Mouse (Mus musculus) forebrain, embryonic 16.5 days (tissue): Measurements from ENCODE around the gene Kbtbd12. TPM values are rescaled to one million over a fixed set of nuclear protein-coding genes. Genes with fewer than 3 reads are reported as not detected.

Experiments
- ATAC-seq: fragments of 200-750 bp; cut with Nextera tagmentation; 2 replicates; pipeline ENCODE4 v1.8.0; 2017; ENCODE audit warnings: mild to moderate bottlenecking, moderate library complexity
- H3K27ac ChIP-seq: fragments of 300-500 bp; sonication (generic); 2 replicates; pipeline ENCODE4 v1.5.1; 2014; ENCODE audit warnings: low read length, control low read depth
- H3K27me3 ChIP-seq: fragments of 300-500 bp; sonication (generic); replicated peaks from 2 replicates; pipeline ENCODE4 v1.6.1; 2014; ENCODE audit warnings: low read length; ENCODE audit not compliant: control insufficient read depth, insufficient read depth
- H3K36me3 ChIP-seq: fragments of 300-500 bp; sonication (generic); 2 replicates; pipeline ENCODE4 v1.6.1; 2014; ENCODE audit not compliant: control insufficient read depth, insufficient read depth
- H3K4me1 ChIP-seq: fragments of 300-500 bp; sonication (generic); replicated peaks from 2 replicates; pipeline ENCODE4 v1.6.1; 2014; ENCODE audit warnings: low read length; ENCODE audit not compliant: control insufficient read depth, insufficient read depth
- H3K4me2 ChIP-seq: fragments of 300-500 bp; sonication (generic); 2 replicates; pipeline ENCODE4 v1.6.1; 2014; ENCODE audit warnings: mild to moderate bottlenecking, low read length, control low read depth
- H3K4me3 ChIP-seq: fragments of 300-500 bp; sonication (generic); replicated peaks from 2 replicates; pipeline ENCODE4 v1.5.1; 2014; ENCODE audit warnings: mild to moderate bottlenecking, low read length, control low read depth
- H3K9ac ChIP-seq: fragments of 300-500 bp; sonication (generic); replicated peaks from 2 replicates; pipeline ENCODE4 v1.6.1; 2014; ENCODE audit warnings: low read depth, low read length, control low read depth
- H3K9me3 ChIP-seq: fragments of 300-500 bp; sonication (generic); 2 replicates; pipeline ENCODE4 v1.6.1; 2016; ENCODE audit warnings: low read length; ENCODE audit not compliant: control insufficient read depth
- WGBS: fragments of 180-500 bp; shearing (Covaris S2); extraction: QIAGEN DNeasy Blood & Tissue Kit; methylation state at CpG from one replicate; pipeline ENCODE4 v1.1.7; 2014; 5-methylcytosine and 5-hydroxymethylcytosine counted together
- polyA plus RNA-seq: library from polyadenylated mRNA; unstranded; fragments of >200 nt; fragmentation: Nextera tagmentation; extraction: Ambion mirVana; gene quantifications from 2 replicates; pipeline ENCODE4 v1.2.1, GENCODE M21; 2015

Gene Kbtbd12
- polyA plus RNA-seq, 1 experiment from 2014 or later = 0.52 TPM

DNA sequence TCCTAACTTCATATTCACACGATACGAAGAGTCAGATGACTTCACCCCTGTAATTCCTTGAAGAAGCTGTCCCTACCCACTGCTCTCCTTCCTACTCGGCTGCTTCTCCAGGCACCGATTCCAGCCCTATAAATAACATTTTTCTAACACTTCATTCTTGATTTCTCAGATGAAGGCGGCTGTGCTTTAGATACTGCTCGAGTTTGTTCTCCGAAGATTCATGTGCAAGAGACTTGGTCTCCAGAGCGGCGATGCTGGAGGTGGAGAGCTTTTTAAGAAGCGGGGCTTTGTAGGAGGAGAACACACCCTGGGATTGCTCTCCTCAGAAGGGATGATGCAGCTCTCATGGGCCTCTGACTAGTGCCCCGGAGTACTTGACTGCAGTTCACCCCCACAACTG lies 61.3 kb downstream of the Kbtbd12 start:
- no peak for ATAC-seq
- no peak overlapping the region for H3K4me2 ChIP-seq
- no peak overlapping the region for H3K27ac ChIP-seq
- H3K9me3 ChIP-seq = no peaks in the 10 kb centered on the region
- no peaks in the 10 kb centered on the region for H3K4me1 ChIP-seq
- H3K36me3 ChIP-seq = no peaks in the 10 kb centered on the region
- no peak overlapping the region for H3K4me3 ChIP-seq
- H3K27me3 ChIP-seq = no peaks in the 10 kb centered on the region
- 88% methylated on average over 11 of the region's 11 CpGs for WGBS
- no peak overlapping the region for H3K9ac ChIP-seq

GRCm38 (mm10) chr6:88566676-88567075 lies 71.1 kb downstream of the Kbtbd12 start:
- Histone ChIP-seq H3K27ac (no peak overlapping the region), H3K4me1 (no peaks in the 10 kb centered on the region), H3K4me3 (no peak overlapping the region), H3K27me3 (0 out of 2 replicates have a peak, but pooled peaks cover 2% of the 10 kb centered on the region), H3K9ac (no peak overlapping the region), H3K4me2 (no peak overlapping the region), H3K36me3 (no peaks in the 10 kb centered on the region), H3K9me3 (no peaks in the 10 kb centered on the region)
- no peak for ATAC-seq
- WGBS = 8% methylated on average over 7 of the region's 7 CpGs

DNA sequence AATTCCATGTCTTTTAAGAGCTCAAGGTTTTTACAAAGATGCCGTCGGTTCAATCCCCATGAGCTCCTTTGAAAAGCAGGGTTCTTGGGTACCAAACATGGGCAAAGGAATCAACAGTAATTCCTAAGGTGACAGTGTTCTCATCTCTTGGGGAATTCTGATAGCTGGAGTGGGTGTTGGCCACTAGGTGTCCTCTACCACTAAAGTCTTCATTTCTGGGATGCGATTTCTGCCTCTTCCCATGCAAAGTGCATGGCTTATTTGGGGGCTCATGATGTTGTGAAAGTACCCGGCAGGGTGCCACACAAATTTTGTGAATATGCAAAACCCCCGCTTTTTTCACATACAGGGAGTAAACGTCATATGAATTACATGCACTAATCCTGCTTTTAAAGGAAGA lies 72.7 kb downstream of the Kbtbd12 start:
- 34% methylated on average over 6 of the region's 6 CpGs for WGBS

DNA sequence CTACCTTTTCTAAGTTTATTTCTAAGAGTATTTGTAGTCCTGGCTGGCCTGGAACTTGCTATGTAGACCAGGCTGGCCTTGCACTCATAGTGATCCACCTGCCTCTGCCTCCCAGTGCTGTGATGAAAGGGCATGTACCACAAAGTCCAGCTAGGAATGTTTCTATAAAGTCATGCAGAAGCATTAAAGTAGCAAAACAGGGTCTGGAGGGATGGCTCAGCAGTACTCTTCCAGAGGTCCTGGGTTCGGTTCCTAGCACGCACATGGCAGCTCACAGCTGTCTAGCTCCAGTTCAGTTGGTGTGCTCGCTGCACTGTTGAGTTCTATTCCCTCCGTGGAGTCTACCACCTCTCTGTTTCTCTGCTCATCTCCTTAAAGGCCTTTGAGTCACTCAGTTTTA lies 77.6 kb downstream of the Kbtbd12 start:
- Histone ChIP-seq H3K9ac (no peak overlapping the region), H3K4me3 (no peak overlapping the region), H3K4me1 (no peaks in the 10 kb centered on the region), H3K9me3 (no peaks in the 10 kb centered on the region), H3K27ac (no peak overlapping the region), H3K27me3 (no peaks in the 10 kb centered on the region), H3K36me3 (no peaks in the 10 kb centered on the region), H3K4me2 (no peak overlapping the region)
- no peak for ATAC-seq
- WGBS = 90% methylated on average over 4 of the region's 4 CpGs

More for the DNA sequence above, 72.7 kb downstream of the Kbtbd12 start:
- Histone ChIP-seq H3K9me3 (no peaks in the 10 kb centered on the region), H3K4me2 (no peak overlapping the region), H3K9ac (no peak overlapping the region), H3K4me3 (no peak overlapping the region), H3K36me3 (no peaks in the 10 kb centered on the region), H3K4me1 (no peaks in the 10 kb centered on the region), H3K27me3 (0 out of 2 replicates have a peak, but pooled peaks cover 2% of the 10 kb centered on the region), H3K27ac (no peak overlapping the region)
- no peak for ATAC-seq

GRCm38 (mm10) chr6:88559688-88560087 lies 78.1 kb downstream of the Kbtbd12 start:
- H3K4me2 ChIP-seq = no peak overlapping the region
- H3K27me3 ChIP-seq = no peaks in the 10 kb centered on the region
- no peaks in the 10 kb centered on the region for H3K36me3 ChIP-seq
- WGBS = 23% methylated on average over 5 of the region's 5 CpGs
- no peaks in the 10 kb centered on the region for H3K4me1 ChIP-seq
- no peak overlapping the region for H3K27ac ChIP-seq
- H3K9me3 ChIP-seq = no peaks in the 10 kb centered on the region
- H3K9ac ChIP-seq = no peak overlapping the region
- H3K4me3 ChIP-seq = no peak overlapping the region
- ATAC-seq = no peak

DNA sequence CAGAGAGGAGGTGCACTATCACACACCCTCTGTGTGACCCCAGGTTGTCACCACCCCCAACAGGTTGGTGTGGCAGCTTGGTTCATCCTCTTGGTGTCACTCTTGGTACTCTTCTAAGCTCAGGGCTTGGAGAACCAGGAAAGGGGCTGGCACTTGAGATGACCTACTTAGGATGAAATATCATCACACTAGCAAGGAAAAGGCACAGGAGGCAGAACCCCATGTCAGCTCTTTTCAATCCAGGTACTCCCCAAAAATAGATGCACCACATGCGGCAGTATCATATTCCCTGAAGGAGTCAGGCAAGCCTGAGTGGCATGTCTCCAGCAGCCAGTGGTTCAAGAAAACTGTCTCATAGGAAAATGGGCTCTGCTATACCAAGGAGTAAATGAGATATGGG lies 79.7 kb downstream of the Kbtbd12 start:
- Histone ChIP-seq H3K27me3 (no peaks in the 10 kb centered on the region), H3K4me1 (no peaks in the 10 kb centered on the region), H3K4me3 (no peak overlapping the region), H3K27ac (no peak overlapping the region), H3K9me3 (no peaks in the 10 kb centered on the region), H3K9ac (no peak overlapping the region), H3K36me3 (no peaks in the 10 kb centered on the region), H3K4me2 (no peak overlapping the region)
- 71% methylated on average over 1 of the region's 1 CpGs for WGBS
- ATAC-seq = no peak

GRCm38 (mm10) chr6:88557548-88557947 lies 80.2 kb downstream of the Kbtbd12 start:
- H3K27me3 ChIP-seq = no peaks in the 10 kb centered on the region
- H3K4me3 ChIP-seq = no peak overlapping the region
- ATAC-seq = no peak
- no peaks in the 10 kb centered on the region for H3K36me3 ChIP-seq
- 9% methylated on average over 4 of the region's 4 CpGs for WGBS
- no peaks in the 10 kb centered on the region for H3K4me1 ChIP-seq
- H3K4me2 ChIP-seq = no peak overlapping the region
- no peak overlapping the region for H3K27ac ChIP-seq
- no peak overlapping the region for H3K9ac ChIP-seq
- no peaks in the 10 kb centered on the region for H3K9me3 ChIP-seq

DNA sequence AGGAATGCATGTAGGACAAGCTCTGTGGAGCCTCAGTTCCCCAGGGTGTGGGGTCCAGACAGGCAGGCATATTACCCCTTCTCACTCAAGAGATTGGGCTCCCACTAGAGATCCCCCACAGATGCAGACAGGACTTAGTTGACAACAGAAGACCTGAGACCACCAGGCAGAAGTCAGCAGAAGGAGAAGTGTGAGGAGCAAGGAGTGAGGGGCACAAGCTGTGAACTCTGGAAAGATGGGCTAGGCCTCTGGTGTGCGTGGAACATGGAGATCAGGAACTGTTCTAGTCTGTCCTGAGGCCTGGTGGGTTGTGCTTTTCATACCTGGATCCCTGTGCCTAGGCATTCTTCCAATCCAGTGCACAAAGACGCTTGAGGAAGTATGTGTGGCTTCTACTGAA lies 87.8 kb downstream of the Kbtbd12 start:
- H3K4me2 ChIP-seq = no peak overlapping the region
- H3K4me1 ChIP-seq = peaks cover 4% of the 10 kb centered on the region; the same call in 1 of the 2 replicates
- 85% methylated on average over 2 of the region's 2 CpGs for WGBS
- H3K36me3 ChIP-seq = no peaks in the 10 kb centered on the region
- H3K9me3 ChIP-seq = no peaks in the 10 kb centered on the region
- no peak overlapping the region for H3K4me3 ChIP-seq
- H3K27me3 ChIP-seq = peaks cover 9% of the 10 kb centered on the region; the same call in 1 of the 2 replicates
- H3K9ac ChIP-seq = no peak overlapping the region
- no peak overlapping the region for H3K27ac ChIP-seq
- ATAC-seq = no peak

GRCm38 (mm10) chr6:88549137-88549814 lies 88.5 kb downstream of the Kbtbd12 start:
- no peak overlapping the region for H3K4me2 ChIP-seq
- H3K27ac ChIP-seq = no peak overlapping the region
- 20% methylated on average over 4 of the region's 4 CpGs for WGBS
- peaks cover 6% of the 10 kb centered on the region; the same call in 1 of the 2 replicates for H3K4me1 ChIP-seq
- H3K36me3 ChIP-seq = no peaks in the 10 kb centered on the region
- peaks cover 9% of the 10 kb centered on the region; the same call in 1 of the 2 replicates for H3K27me3 ChIP-seq
- no peak overlapping the region for H3K9ac ChIP-seq
- no peaks in the 10 kb centered on the region for H3K9me3 ChIP-seq
- H3K4me3 ChIP-seq = no peak overlapping the region
- peak; percentile 36; the same call in 1 of the 2 replicates for ATAC-seq
